Mouse (Mus musculus): ENCODE results near the gene Elmo1.

Gene Elmo1

GRCm38 (mm10) chr13:20537053-20537452, 446.7 kb downstream of the Elmo1 start:
- DNase-seq (ENCODE audit: low spot score): no peak

DNA sequence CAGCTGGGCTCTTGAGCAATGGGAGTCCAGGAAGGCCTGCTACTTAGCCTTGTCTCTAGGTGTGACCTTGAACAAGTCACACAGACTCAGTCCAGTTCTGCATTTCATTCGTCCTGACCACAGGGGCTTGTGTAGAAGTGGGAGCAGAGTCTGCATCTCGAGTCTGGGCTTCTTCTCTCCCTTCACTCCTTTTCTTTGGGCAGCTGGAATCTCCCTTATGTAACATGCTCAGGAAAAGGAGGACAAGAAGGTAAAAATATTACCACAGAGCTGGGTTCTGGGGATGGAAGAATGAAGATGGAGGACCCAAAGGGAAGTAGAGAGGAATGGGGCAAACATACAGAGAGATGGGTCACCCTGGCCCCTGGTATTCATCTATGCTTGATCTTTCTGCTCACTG, 447.1 kb downstream of the Elmo1 start:
- no peak for DNase-seq (ENCODE audit: low spot score)

- DNase-seq (ENCODE audit: low spot score): no peak
These were observed 448.0 kb downstream of the Elmo1 start for GRCm38 (mm10) chr13:20538216-20539070.

DNA sequence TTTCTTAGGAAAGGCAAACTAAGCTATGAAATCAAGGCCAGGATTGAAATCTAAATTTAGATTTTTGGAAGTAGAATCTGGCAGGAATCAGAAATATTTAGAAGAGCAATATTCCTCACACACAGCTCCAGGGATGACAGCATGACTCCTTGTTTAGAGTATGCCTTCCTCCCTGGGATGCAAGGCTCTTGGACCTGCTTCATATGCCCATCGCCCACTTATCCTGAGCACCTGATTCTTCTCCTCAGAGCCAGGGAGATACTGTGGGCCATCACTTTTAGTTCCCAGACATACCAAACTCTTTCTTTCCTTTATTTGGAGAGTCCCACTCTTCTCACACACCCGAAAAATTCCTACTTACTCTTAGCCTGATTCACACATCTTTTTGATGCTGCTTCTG, 449.2 kb downstream of the Elmo1 start:
- DNase-seq (ENCODE audit: low spot score): no peak

GRCm38 (mm10) chr13:20546568-20547204, 456.3 kb downstream of the Elmo1 start:
- DNase-seq (ENCODE audit: low spot score): no peak

- no peak for DNase-seq (ENCODE audit: low spot score)
These were observed 459.6 kb downstream of the Elmo1 start for GRCm38 (mm10) chr13:20549983-20550382.

DNA sequence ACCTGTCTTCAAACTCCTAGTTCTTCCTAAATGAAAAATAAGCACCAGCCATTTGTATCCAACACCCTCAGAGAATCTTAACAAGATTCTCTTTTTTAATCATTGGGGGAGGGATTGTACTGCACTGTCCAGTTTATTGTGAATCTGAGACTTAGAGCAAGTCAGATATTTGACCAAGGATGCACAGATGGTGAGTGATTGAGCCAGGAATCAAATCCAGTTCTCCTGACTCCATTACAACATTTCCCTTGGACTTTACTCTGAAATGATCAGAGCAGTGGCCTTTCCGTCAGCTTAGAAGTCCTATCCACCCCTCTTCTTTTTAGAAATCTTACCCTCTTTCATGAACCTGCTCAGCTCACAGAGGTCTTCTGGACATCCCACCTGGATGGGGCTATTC, 461.2 kb downstream of the Elmo1 start:
- DNase-seq (ENCODE audit: low spot score): no peak

GRCm38 (mm10) chr13:20555853-20556452, 465.6 kb downstream of the Elmo1 start:
- DNase-seq (ENCODE audit: low spot score): no peak

- no peak for DNase-seq (ENCODE audit: low spot score)
These were observed 466.3 kb downstream of the Elmo1 start for GRCm38 (mm10) chr13:20556739-20557138.

DNA sequence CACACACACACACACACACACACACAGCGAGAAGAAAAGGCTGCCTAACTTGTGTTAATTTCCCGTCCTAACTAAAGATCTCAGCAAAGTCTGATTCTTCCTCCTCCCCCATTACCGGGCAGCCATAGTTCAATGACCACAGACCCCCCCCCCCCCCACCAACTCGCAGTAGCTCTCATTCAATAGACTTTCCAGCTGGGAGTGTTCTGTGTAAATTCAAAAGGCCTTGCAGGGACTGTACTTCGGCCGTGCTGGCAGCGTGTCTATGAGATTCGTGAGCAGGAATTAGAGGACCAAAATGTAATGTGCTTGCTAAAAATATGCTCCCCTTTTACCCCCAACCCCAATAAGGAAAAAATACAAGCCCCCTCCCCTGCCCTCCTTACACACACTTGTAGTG, 466.8 kb downstream of the Elmo1 start:
- no peak for DNase-seq (ENCODE audit: low spot score)

- DNase-seq (ENCODE audit: low spot score): no peak
These were observed 468.0 kb downstream of the Elmo1 start for GRCm38 (mm10) chr13:20558376-20558775.

- DNase-seq (ENCODE audit: low spot score): no peak
These were observed 474.0 kb downstream of the Elmo1 start for GRCm38 (mm10) chr13:20564414-20564813.

DNA sequence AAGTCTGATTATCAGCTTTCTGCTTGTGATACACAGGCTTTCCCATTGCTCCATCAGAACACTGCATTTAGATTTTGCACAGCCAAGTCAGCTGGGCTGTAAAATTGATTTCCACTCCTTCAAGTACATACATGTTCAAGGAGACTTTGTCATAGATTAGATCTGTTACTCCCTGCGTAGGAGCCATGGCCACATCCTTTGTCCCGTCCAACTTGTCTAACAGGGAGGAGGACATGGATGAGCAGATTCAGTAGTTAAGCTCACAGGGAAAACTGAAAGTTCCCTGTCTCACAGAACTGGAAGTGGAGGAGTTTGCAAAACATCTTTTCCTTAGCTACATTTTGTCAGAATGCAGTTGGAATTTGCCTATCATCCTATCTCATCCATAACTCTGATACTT, 484.8 kb downstream of the Elmo1 start:
- DNase-seq (ENCODE audit: low spot score): no peak

- no peak for DNase-seq (ENCODE audit: low spot score)
These were observed 495.5 kb downstream of the Elmo1 start for GRCm38 (mm10) chr13:20585868-20586267.

DNA sequence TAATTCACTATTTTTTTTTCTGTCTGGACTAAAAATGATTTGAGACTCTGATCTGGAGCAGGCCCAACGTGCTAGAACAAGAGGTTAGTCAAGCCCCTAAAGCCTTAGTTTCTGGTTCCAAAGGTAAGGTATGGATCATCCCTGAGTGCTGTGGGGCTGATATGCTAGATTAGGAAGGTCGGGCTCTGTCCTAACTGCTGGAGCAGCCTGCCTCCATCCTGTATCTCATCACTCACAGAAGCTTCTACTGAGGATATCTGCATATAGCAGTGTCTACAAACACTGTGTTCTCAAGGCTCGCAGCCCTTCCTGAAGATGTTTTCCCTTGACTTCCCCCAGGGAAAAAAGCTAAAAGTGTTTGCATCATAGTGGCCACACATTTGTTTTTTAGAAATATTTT, 496.1 kb downstream of the Elmo1 start:
- DNase-seq (ENCODE audit: low spot score): no peak

- no peak for DNase-seq (ENCODE audit: low spot score)
These were observed 500.6 kb downstream of the Elmo1 start for GRCm38 (mm10) chr13:20590983-20591382.

GRCm38 (mm10) chr13:20597307-20597706, 506.9 kb downstream of the Elmo1 start:
- DNase-seq (ENCODE audit: low spot score): no peak

DNA sequence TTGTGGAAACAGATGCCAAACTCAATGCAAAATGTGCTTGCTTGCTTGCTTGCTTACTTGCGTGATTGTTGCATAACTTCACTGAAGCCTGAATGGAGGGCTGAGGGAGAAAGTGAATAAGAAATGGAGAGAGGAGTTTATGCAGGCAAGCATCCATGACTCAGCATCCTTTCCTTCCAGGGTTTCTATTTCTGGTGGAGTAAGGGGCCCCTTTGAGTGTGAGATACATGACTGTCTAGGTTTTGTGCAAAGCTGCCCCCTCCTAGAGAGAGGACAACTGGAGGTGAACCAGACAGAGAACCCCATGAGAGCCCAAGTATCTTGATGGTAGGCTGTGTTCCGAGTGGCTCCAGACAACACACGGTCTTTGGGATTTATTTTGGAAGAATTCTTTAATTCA, 508.2 kb downstream of the Elmo1 start:
- no peak for DNase-seq (ENCODE audit: low spot score)

GRCm38 (mm10) chr13:20600246-20600645, 509.9 kb downstream of the Elmo1 start:
- DNase-seq (ENCODE audit: low spot score): no peak

DNA sequence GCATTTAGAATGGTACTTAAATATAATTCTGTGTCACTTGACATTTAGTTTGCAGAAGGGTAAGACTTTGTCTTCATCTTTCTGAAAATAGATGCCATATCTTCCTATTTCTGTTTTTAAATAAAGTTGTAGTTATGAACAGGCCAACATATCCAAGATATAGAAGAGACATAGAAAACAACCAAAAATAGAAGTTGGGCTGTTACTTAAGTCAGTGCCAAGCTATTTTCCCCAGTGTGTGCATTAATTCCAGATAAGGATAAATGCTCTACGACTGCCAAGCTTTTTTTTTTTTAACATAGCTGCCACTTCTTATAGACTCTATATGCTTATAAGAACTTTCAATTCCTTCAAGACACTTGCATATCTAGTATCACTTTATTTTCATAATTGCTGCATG, 511.0 kb downstream of the Elmo1 start:
- no peak for DNase-seq (ENCODE audit: low spot score)

GRCm38 (mm10) chr13:20606891-20607290, 516.5 kb downstream of the Elmo1 start:
- no peak for DNase-seq (ENCODE audit: low spot score)

- no peak for DNase-seq (ENCODE audit: low spot score)
These were observed 518.8 kb downstream of the Elmo1 start for GRCm38 (mm10) chr13:20609003-20609688.
